Mouse (Mus musculus): ENCODE measurements around the gene Ttc30b. TPM values are rescaled to one million over a fixed set of nuclear protein-coding genes. Genes with fewer than 3 reads are reported as not detected.
A peak's percentile ranks its signal among the peaks of the same experiment; 100 is the strongest.
"Not testable (repeated sequence)": the region's sequence is repeated elsewhere in the genome, so short reads cannot be mapped to it uniquely, and the experiment has no call there.

The Ttc30b gene
- total RNA-seq (2017) = 6.6 and 7.0 TPM in 2 replicates

DNA sequence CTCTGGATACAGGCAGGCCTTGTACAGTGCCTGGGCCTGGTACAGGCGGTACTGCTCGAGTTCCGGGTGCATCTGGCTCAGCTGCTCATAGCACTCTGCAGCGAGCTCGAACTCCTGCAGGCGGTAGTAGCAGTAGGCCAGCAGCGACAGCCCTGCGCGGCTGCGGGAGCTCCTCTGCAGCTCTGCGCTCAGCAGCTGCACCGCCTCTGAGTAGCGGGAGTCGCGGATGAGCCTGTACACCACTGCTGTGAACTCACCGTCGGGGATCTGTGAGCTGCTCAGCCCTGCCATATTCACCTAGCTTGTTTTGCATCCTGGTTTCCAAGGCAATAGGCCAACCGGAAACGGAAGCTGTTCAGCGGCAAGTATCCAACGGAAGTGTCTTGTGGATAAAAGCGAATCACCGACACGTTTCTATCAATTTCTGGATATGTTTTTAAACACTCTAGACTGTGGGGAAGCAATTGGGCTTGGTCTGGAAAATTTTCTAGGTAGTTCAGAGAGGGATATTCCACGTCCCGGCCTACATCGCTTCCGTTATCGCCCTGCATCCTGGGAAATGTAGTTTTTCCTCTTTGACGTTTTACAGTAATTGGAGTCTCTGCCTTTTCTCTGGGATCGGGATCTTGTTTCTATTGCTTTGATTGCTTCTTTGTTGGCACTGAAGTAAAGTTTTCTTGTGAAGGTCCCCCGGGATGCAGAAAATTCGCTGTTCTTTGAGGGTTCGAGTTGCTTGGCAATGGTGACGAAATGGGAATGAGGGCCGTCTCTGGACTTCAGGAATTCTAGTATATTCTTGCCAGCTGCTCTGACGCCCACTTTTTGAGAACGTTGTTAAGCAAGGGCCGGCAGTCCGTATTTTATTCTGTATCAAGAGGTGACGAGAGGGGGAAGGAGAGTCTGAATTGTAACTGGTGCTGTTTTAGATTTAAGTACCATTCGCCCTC, at the start of gene Ttc30b:
Gene Ttc30b, minus strand, starts transcription at position 469 of the 947 bp plus-strand sequence.
- ATAC-seq (ENCODE audit: extremely low read depth, insufficient number of reproducible peaks, low FRiP score, poor library complexity, severe bottlenecking) = peak; percentile 79

DNA sequence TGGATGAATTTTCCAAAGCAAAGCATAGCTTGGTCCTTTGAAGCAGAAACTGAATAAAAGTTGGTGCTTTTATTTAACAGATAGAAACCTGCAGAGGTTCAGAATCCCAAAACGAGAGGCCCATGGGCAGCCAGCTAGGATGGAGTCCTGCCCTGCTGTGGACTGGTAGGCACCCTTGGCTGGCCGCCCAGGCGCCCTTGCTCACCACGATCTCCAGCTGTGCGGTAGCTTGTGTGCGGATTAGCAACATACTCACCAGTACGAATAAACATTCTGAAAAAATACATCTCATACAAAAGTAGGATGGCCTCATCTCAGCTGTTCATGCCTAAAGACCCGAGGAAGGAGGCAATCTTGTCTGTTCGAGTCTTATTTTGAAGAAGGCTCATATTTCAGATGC, 49.4 kb upstream of the Ttc30b start:
- no peak for ATAC-seq (ENCODE audit: extremely low read depth, insufficient number of reproducible peaks, low FRiP score, poor library complexity, severe bottlenecking)

DNA sequence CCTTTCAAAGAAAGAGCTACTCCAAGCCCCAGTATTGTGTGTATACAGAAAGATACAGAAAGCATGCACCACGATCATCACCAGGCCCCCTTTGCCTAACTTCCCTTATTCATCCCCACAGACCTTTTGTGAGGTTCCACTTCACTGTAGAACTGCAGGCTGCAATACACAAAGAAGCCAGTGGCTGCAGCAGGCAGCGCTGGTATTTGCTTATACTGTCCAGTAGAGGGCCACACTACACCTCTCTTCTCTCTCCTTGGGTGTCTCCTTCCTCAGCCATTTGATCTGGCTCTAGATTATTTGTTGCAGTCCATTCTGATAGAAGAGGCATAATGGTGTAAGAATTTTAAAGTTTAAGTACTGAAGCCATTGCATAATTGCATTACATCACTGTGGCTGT, 46.7 kb upstream of the Ttc30b start:
- ATAC-seq (ENCODE audit: extremely low read depth, insufficient number of reproducible peaks, low FRiP score, poor library complexity, severe bottlenecking) = peak; percentile 88

DNA sequence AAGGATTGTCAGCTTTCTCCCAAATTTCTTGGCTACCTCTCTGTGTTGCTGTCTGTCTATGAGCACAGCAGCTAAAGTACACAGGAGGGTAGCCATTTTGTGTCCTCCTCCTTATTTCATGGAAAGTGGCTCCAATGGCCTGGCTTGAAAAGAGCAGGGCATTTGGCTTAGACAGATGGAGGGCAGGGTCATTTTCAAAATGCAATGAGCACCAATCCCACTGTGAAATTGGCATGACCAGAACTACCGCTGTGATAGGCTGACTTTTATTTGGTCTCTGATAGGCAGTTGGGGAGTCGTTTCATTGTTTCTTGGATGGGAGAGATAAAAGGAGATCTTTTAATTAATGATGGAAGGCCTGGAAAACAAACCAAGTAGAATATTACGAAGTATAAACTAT, 45.5 kb upstream of the Ttc30b start:
- no peak for ATAC-seq (ENCODE audit: extremely low read depth, insufficient number of reproducible peaks, low FRiP score, poor library complexity, severe bottlenecking)

DNA sequence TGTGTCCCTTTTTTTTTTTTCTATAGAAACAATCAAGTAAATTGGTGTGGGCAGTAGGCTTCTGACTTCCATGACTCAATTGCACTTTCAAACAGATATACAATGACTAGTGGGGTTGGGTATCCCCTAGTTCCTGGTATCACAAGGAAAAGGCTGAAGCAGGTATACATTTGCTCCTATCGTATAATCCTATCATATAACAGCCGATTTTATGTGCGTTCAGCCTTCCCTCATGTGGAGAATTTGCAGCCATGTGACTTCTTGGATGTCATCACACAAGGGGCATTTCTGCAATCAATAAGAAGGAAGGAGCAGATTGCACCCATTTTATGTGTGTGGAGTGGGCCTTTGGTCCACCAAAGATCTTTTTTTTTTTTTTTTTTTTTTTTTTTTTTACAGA, 44.7 kb upstream of the Ttc30b start:
- no peak for ATAC-seq (ENCODE audit: extremely low read depth, insufficient number of reproducible peaks, low FRiP score, poor library complexity, severe bottlenecking)

DNA sequence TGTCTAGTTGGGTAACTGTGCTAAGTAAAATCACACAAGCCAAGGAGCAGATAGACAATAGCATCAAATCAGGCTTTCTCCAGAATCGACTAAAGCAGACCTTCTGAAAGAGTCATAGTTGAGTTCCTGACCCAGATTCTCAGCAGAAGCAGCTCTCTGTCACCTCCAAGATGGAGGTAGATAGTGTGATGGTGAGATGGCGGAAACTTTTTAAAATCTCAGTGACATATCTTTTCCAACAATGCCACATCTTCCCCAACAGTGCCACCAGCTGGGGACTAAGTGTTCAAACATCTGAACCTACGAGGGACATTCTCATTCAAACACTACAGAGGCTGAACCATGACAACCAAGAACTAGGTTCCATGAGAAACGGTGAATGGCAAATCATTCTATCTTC, 44.2 kb upstream of the Ttc30b start:
- ATAC-seq (ENCODE audit: extremely low read depth, insufficient number of reproducible peaks, low FRiP score, poor library complexity, severe bottlenecking) = no peak

DNA sequence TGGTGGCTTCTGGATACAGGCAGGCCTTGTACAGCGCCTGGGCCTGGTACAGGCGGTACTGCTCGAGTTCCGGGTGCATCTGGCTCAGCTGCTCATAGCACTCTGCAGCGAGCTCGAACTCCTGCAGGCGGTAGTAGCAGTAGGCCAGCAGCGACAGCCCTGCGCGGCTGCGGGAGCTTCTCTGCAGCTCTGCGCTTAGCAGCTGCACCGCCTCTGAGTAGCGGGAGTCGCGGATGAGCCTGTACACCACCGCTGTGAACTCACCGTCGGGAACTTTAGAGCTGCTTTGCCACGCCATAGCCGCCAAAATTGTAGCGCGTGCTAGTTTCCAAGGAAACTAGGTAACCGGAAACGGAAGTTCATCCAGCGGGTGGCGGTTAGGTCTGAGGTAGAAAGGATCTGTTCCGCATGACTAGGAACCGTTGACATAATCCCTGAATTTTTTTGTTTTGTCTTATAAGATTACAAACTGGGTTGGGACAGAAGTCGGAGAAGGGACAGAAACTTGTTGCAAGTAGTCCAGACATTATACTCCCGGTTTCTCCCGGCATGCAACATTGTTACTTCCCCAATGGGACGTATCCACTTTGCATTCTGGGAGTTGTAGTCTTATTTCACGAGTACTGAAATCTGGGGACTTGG, 43.2 kb upstream of the Ttc30b start, which contains the start of gene Ttc30a1:
Gene Ttc30a1, minus strand, starts transcription at position 528 of the 642 bp plus-strand sequence.
- ATAC-seq (ENCODE audit: extremely low read depth, insufficient number of reproducible peaks, low FRiP score, poor library complexity, severe bottlenecking) = peak; percentile 52

DNA sequence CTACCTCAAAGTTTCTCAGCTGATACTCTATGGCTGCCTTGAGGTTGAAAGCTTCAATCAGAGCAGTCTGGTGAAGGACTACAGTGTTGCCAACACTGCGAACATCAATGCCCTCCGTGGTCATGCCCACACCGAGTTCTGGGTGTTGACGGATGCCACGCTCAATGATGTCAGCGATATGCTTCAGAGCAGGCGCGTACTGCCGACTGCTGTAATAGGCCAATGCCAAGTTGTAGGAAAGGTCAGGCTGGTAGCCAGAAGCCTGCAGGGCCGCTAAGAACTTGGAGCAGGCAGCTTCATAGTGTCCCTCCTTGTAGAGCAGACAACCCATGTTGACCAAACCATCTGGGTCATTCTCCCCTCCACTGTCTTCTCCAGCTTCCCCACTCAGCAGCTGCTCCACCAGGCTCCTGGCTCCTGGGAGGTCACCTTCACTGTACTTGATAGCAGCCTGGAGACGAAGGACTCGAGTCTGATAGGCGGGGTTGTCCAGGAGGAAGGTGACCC, 42.6 kb upstream of the Ttc30b start:
- ATAC-seq (ENCODE audit: extremely low read depth, insufficient number of reproducible peaks, low FRiP score, poor library complexity, severe bottlenecking) = not testable (repeated sequence)

DNA sequence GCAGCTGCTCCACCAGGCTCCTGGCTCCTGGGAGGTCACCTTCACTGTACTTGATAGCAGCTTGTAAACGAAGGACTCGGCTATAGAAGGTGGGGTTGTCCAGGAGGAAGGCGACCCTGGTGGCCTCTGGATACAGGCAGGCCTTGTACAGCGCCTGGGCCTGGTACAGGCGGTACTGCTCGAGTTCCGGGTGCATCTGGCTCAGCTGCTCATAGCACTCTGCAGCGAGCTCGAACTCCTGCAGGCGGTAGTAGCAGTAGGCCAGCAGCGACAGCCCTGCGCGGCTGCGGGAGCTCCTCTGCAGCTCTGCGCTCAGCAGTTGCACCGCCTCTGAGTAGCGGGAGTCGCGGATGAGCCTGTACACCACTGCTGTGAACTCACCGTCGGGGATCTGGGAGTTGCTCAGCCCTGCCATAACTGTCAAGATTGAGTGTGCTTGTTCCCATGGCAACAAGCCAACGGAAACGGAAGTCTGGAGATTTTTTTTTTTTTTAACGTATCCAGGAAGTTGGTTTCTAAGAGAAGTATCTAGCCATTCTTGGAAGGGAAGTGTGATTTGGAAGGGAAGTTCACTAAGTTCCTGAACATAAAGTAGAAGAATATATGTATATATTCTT, 39.5 kb upstream of the Ttc30b start, which contains the start of gene Ttc30a2:
Gene Ttc30a2, minus strand, starts transcription at position 419 of the 617 bp plus-strand sequence.
- peak; percentile 18; the same call in 1 of the 2 replicates for ATAC-seq (ENCODE audit: extremely low read depth, insufficient number of reproducible peaks, low FRiP score, poor library complexity, severe bottlenecking)

DNA sequence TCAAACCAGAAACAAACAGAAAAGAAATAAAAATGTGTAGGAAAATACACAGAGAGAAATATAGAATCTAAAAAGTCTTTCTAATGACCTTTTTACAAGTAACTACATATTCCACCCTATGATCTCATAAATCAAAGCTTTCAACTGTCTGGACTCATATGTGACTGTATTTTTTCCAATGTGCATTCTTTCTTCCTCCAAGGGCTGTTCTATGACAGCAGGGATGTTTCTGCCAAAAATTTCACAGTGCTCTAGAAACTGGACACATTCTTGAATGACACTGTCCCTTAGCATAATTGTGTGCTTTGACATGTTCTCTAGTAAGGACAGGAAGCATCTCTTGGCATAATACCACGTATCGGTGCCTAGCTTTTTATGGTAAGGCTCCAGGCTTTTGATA, 37.7 kb upstream of the Ttc30b start:
- not testable (repeated sequence) for ATAC-seq (ENCODE audit: extremely low read depth, insufficient number of reproducible peaks, low FRiP score, poor library complexity, severe bottlenecking)

DNA sequence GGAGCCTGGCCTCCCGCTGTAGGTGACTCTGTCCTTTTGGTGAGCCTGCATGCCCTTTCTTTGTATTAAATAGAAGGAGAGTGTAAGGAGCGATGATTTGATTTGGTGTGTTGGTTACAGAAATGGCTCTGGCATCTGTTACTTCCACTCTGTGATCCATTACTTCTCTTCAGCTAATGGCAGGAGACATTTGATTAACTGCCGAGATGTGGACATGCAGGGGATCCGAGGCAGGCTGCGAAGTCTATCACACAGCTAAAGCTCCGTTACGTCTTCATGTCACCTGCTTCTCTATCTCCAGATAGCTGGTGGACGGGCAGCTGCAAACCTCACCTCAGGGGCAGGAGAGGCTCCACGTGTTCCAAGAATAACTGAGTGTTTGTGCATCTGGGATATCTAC, 35.7 kb upstream of the Ttc30b start:
- no peak for ATAC-seq (ENCODE audit: extremely low read depth, insufficient number of reproducible peaks, low FRiP score, poor library complexity, severe bottlenecking)

DNA sequence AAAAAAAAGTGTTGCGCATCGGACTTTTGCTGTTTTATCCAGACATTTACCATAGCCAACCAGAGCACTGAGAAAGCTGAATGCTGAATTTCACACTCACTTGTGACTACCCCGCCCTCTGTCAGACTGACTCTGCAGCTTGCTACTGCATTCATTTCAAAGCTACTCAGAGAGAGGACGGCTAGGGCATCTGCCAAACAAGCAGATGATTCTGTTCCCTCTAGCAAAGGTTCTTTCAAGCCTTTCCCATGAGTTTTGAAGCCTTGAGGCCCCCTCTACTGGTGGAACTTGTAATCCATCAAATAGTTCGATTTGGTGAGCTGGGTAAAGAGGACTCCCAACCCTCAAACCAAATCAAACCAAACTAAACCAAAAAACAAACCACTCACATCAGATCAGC, 26.6 kb upstream of the Ttc30b start:
- peak; percentile 46; the same call in 1 of the 2 replicates for ATAC-seq (ENCODE audit: extremely low read depth, insufficient number of reproducible peaks, low FRiP score, poor library complexity, severe bottlenecking)

DNA sequence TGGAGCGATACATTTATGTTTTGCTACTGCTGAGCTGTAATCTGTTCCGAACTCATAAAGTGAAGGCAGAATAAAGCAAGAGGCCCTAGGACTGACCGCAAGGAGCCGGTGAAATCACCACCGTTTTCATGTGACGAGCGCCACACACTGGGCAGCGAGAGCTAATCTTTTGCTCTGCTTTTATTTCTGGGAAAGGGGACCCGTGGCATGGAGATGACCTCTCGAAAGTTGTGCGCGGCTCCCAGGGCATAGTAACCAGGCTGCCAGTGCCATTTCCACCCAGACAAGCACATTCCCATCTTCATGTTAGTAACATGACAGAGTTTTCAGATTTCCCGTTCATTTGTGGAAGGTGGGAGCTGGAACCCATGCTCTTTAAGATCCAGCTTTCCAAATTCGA, 26.1 kb upstream of the Ttc30b start:
- ATAC-seq (ENCODE audit: extremely low read depth, insufficient number of reproducible peaks, low FRiP score, poor library complexity, severe bottlenecking) = peak; percentile 62

DNA sequence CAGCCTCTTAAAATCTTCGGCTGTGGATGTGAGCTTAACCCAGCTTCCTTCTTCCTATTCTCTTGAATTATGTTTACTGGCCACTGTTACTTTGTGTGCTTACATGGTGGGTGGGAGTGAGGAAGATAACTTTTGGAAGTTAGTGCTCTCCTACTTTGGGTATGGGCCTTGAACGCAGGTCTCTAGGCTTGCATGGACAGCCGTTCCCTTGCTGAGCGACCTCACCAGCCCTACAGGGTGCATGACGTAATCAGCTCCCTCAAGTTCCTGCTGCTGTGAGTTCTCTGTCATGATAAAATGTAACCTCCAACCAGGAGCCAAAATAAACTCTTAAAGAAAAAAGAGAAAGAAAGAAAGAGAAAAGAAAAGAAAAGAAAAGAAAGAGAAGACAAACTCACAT, 25.7 kb upstream of the Ttc30b start:
- ATAC-seq (ENCODE audit: extremely low read depth, insufficient number of reproducible peaks, low FRiP score, poor library complexity, severe bottlenecking) = no peak

DNA sequence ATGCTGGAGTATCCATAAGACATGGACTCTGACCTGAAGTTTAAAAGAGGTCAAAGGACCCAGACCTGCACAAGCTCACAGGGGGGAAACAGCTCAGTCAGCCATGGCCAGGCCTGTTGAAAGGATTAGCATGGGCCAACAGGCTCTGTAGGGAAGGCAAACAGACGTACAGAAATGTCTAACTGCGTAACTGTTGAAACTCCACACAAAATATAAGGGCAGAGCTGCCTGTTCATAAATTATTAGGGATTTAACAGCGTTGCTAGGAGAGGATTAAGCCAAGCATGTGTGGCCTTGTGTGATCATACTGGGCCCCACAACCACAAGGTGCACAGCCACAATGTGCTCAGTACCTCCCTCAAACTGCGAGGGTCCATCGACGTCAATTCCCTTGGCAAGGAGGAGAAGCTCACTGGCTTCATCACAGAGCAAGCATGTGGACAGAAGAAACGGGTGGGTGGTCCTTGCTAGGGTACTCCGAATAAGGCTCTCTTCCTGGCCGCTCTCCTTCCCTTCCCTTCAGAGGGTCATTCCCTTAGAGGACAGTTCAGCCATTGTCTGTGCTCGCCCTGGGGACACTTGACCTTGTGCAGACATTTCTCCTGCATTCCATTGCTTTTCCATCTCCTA, 24.9 kb upstream of the Ttc30b start:
- no peak for ATAC-seq (ENCODE audit: extremely low read depth, insufficient number of reproducible peaks, low FRiP score, poor library complexity, severe bottlenecking)

DNA sequence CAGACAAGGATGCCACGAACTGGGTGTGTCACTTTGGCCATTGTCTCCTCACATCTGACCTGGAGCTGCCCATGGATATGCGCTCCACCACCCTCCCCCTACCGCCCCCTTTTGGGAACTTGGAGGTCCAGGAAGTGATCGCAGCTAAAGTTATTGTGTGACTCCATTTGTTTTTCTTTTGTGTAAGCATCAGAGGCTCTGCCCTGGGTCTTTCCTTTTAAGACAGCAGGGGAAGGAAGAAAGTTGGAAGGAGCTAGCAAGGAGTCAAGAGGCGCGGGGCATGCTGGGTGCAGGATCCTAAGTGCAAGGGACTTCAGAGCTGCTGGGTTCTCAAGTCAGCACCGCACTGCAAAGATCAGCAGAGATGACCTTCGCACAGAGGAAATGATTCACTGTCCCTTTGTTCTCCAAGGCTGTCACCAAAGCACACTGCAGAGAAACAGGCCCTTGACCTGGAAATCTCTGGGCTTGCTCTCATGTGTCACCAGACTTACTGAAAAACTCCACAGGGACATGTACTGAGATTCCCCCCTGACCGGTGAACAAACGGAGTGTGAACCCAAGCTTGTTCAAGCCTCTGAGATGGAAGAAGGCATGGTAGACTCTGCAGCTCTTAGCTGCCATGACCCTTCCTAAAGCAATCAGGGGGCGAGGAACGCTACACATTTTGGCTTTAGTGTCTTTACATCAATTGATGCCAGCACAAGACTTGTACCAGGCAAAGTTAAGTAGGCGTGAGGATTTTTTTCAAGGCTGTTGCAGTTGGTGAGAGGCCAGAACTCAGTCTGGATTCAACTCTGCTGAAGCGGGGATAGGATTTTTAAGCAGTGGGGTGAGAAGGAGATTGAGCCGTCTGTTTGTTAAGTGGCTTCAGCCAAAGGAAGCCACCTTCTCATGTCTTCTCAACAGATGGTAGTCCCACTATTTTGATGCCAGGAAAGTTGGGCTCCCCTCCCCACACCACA, 22.3 kb upstream of the Ttc30b start:
- no peak for ATAC-seq (ENCODE audit: extremely low read depth, insufficient number of reproducible peaks, low FRiP score, poor library complexity, severe bottlenecking)

DNA sequence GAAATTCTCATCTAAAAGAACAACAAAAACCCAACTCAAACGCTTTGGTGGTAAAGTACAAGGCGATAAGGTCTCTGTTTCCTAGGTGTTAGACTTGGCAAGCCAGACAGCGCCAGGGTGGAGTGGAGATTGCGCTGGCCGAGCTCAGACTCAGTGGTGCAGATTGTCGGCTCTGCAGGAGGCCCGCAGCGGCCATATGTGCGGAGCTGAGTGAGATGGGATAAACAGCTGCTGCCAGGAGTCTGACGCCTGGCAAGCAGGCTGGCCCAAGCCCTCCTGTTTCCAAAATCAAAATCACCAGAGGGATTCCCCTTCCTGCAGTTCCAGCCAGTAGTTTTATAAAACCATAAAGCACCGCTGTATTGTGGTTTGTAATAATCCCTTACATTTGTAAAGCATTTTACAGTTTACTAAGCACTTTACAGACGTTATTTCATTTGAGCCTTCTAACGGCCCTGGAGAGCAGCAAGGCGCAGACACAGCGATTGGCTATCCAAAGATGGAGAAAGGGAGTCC, 21.5 kb upstream of the Ttc30b start:
- no peak for ATAC-seq (ENCODE audit: extremely low read depth, insufficient number of reproducible peaks, low FRiP score, poor library complexity, severe bottlenecking)

All from neutrophil, adult 5-6 weeks (primary cell).